Mouse (Mus musculus) limb, embryonic 14.5 days (tissue): ENCODE results near the gene Srek1ip1. TPM values are rescaled to one million over a fixed set of nuclear protein-coding genes. Genes with fewer than 3 reads are reported as not detected.

Experiments used
- ATAC-seq: fragments of 200-750 bp; cut with Nextera tagmentation; 2 replicates; pipeline ENCODE4 v1.8.0; 2017; ENCODE audit warnings: low read depth, moderate number of reproducible peaks, moderate TSS enrichment; ENCODE audit not compliant: low FRiP score
- DNase-seq: peaks from one replicate; pipeline ENCODE4 v3.0.0-alpha.2; 2015; ENCODE audit warnings: low spot score
- H3K27ac ChIP-seq: fragments of 300-500 bp; sonication (generic); replicated peaks from 2 replicates; pipeline ENCODE4 v1.5.1; 2014; ENCODE audit warnings: low read depth, mild to moderate bottlenecking, low read length, moderate library complexity, mixed read lengths
- H3K27me3 ChIP-seq: fragments of 300-500 bp; sonication (generic); 2 replicates; pipeline ENCODE4 v1.6.1; 2014; ENCODE audit warnings: low read length, mixed read lengths; ENCODE audit not compliant: control insufficient read depth, insufficient read depth
- H3K36me3 ChIP-seq: fragments of 300-500 bp; sonication (generic); 2 replicates; pipeline ENCODE4 v1.6.1; 2014; ENCODE audit warnings: mild to moderate bottlenecking, low read length, moderate library complexity, mixed read lengths; ENCODE audit not compliant: control insufficient read depth, insufficient read depth
- H3K4me1 ChIP-seq: fragments of 300-500 bp; sonication (generic); 2 replicates; pipeline ENCODE4 v1.6.1; 2014; ENCODE audit warnings: antibody characterized with exemption, low read length, mixed read lengths; ENCODE audit not compliant: control insufficient read depth, insufficient read depth
- H3K4me2 ChIP-seq: fragments of 300-500 bp; sonication (generic); replicated peaks from 2 replicates; pipeline ENCODE4 v1.6.1; 2014; ENCODE audit warnings: low read depth, mild to moderate bottlenecking, low read length, moderate library complexity; ENCODE audit not compliant: severe bottlenecking
- H3K4me3 ChIP-seq: fragments of 300-500 bp; sonication (generic); replicated peaks from 2 replicates; pipeline ENCODE4 v1.5.1; 2014; ENCODE audit warnings: low read length
- H3K9ac ChIP-seq: fragments of 300-500 bp; sonication (generic); 2 replicates; pipeline ENCODE4 v1.6.1; 2014; ENCODE audit warnings: mild to moderate bottlenecking, low read depth, low read length, moderate library complexity; ENCODE audit not compliant: severe bottlenecking
- H3K9me3 ChIP-seq: fragments of 300-500 bp; sonication (generic); 2 replicates; pipeline ENCODE4 v1.6.1; 2016; ENCODE audit warnings: low read length; ENCODE audit not compliant: control insufficient read depth
- POLR2A ChIP-seq: fragments of 200-500 bp; IDR thresholded peaks from 2 replicates; pipeline ENCODE4 v1.8.0; 2012; ENCODE audit warnings: inconsistent platforms, mild to moderate bottlenecking, moderate library complexity, borderline replicate concordance; ENCODE audit not compliant: insufficient read depth, insufficient read length; ENCODE audit errors: extremely low read depth
- WGBS: fragments of 180-500 bp; shearing (Covaris S2); extraction: QIAGEN DNeasy Blood & Tissue Kit; methylation state at CpG from one replicate; pipeline ENCODE4 v1.1.7; 2014; 5-methylcytosine and 5-hydroxymethylcytosine counted together
- polyA plus RNA-seq, 2 experiments: library from polyadenylated mRNA; depleted of rRNA in 1 of 2; stranded (reverse) in 1 of 2; unstranded in 1 of 2; fragments of >200 nt; fragmentation: Nextera tagmentation in 1 of 2; extraction: Ambion mirVana in 1 of 2; gene quantifications; 2 replicates each; pipeline versions ENCODE4 v1.2.1 to v1.2.3; 2012 to 2014

Srek1ip1 gene
- polyA plus RNA-seq (2012; rRNA removed) = 24.7 and 25.9 TPM in 2 replicates
- 20.6 and 24.8 TPM in 2 replicates for polyA plus RNA-seq (2014; fragmentation: Nextera tagmentation; extraction: Ambion mirVana)

DNA sequence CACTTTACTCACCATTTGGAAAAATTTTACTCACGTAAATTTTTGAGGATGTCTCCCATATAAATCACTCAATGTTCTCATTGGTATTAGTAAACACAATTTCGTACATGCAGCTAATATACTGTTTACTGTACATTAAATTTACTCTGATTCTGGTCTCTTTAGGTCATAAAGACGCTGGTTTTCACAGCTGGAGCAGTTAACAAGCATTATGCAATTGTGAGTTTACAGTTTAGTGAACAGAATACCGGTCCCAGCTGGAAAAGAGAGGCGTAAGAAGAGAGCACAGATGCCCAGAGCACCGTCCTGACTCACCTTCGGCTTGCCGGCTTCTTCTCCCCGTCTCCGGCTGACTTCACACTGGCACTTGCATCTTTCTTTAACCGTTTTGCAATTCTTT, at the start of gene Srek1ip1:
TSS of gene Srek1ip1 (plus strand) at position 301 of the 400 bp plus-strand sequence.
- no peak for DNase-seq
- no peak within 1 kb of the TSS for H3K27ac ChIP-seq
- H3K4me1 ChIP-seq = no peaks in the 10 kb centered on the region
- no peak within 1 kb of the TSS for H3K4me3 ChIP-seq
- no peak for TF ChIP-seq POLR2A
- no peaks in the 10 kb centered on the region for H3K27me3 ChIP-seq
- 76% methylated on average over 11 of the region's 11 CpGs for WGBS
- ATAC-seq = no peak
- H3K9me3 ChIP-seq = no peaks in the 10 kb centered on the region
- no peak within 1 kb of the TSS for H3K4me2 ChIP-seq
- H3K36me3 ChIP-seq = peaks cover 29% of the 10 kb centered on the region
- no peak within 1 kb of the TSS for H3K9ac ChIP-seq

GRCm38 (mm10) chr13:104742866-104743265, 49.4 kb upstream of the Srek1ip1 start:
- 85% methylated on average over 4 of the region's 4 CpGs for WGBS
- Histone ChIP-seq H3K4me1 (no peaks in the 10 kb centered on the region), H3K4me2 (no peak overlapping the region), H3K9ac (no peak overlapping the region), H3K27me3 (no peaks in the 10 kb centered on the region), H3K36me3 (no peaks in the 10 kb centered on the region), H3K9me3 (no peaks in the 10 kb centered on the region), H3K4me3 (no peak overlapping the region), H3K27ac (no peak overlapping the region)
- TF ChIP-seq POLR2A = no peak
- DNase-seq (no peak), ATAC-seq (no peak)

- Histone ChIP-seq H3K4me2 (no peak overlapping the region), H3K4me3 (no peak overlapping the region), H3K27me3 (no peaks in the 10 kb centered on the region), H3K9me3 (no peaks in the 10 kb centered on the region), H3K9ac (no peak overlapping the region), H3K27ac (no peak overlapping the region), H3K36me3 (no peaks in the 10 kb centered on the region), H3K4me1 (no peaks in the 10 kb centered on the region)
- TF ChIP-seq POLR2A = no peak
- no peak for DNase-seq
- ATAC-seq = no peak
Observed at GRCm38 (mm10) chr13:104747032-104747431, 45.3 kb upstream of the Srek1ip1 start.

GRCm38 (mm10) chr13:104759381-104759780, 32.9 kb upstream of the Srek1ip1 start:
- no peak overlapping the region for H3K4me3 ChIP-seq
- WGBS = 100% methylated on average over 1 of the region's 1 CpGs
- H3K36me3 ChIP-seq = no peaks in the 10 kb centered on the region
- no peaks in the 10 kb centered on the region for H3K9me3 ChIP-seq
- H3K9ac ChIP-seq = no peak overlapping the region
- no peak for TF ChIP-seq POLR2A
- no peak for DNase-seq
- ATAC-seq = no peak
- no peak overlapping the region for H3K27ac ChIP-seq
- no peaks in the 10 kb centered on the region for H3K27me3 ChIP-seq
- no peaks in the 10 kb centered on the region for H3K4me1 ChIP-seq
- no peak overlapping the region for H3K4me2 ChIP-seq

DNA sequence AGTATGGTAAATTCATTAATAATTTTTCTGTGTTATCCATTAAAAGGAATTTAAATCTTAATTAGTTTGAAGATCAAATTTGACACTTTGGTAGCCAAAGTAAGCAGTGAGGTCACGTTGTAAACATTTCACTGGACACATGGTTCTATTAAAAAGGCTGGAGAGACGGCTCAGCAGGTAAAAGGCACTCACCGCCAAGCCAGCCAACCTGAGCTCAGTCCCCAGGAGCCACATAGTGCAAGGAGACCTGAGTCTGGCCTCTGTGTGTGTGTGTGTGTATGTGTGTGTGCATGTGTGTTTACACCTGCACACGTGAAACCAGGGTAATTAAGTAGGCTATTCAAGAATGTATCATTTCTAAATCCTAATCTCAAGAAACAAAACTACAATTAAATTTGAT, 29.9 kb upstream of the Srek1ip1 start:
- H3K4me2 ChIP-seq = no peak overlapping the region
- H3K36me3 ChIP-seq = no peaks in the 10 kb centered on the region
- no peak overlapping the region for H3K27ac ChIP-seq
- H3K9me3 ChIP-seq = no peaks in the 10 kb centered on the region
- H3K4me1 ChIP-seq = no peaks in the 10 kb centered on the region
- no peaks in the 10 kb centered on the region for H3K27me3 ChIP-seq
- no peak for TF ChIP-seq POLR2A
- no peak for ATAC-seq
- DNase-seq = no peak
- no peak overlapping the region for H3K9ac ChIP-seq
- 75% methylated on average over 4 of the region's 4 CpGs for WGBS
- no peak overlapping the region for H3K4me3 ChIP-seq

- ATAC-seq (no peak), DNase-seq (no peak)
- no peak overlapping the region for H3K4me2 ChIP-seq
- H3K27ac ChIP-seq = no peak overlapping the region
- no peak overlapping the region for H3K4me3 ChIP-seq
- no peaks in the 10 kb centered on the region for H3K27me3 ChIP-seq
- no peaks in the 10 kb centered on the region for H3K36me3 ChIP-seq
- no peaks in the 10 kb centered on the region for H3K4me1 ChIP-seq
- TF ChIP-seq POLR2A = no peak
- whole genome bisulfite sequencing = 91% methylated on average over 3 of the region's 3 CpGs
- no peak overlapping the region for H3K9ac ChIP-seq
- H3K9me3 ChIP-seq = no peaks in the 10 kb centered on the region
Observed at GRCm38 (mm10) chr13:104763193-104763592, 29.1 kb upstream of the Srek1ip1 start.
